Mouse (Mus musculus) cerebellum, postnatal 10 days (tissue): ENCODE measurements around the gene Il17ra.

ENCODE experiments used
- DNase-seq, 2 experiments: peaks; one replicate each; pipeline ENCODE4 v3.0.0; 2021; ENCODE audit warnings: mixed read lengths in 2 of 2

Gene Il17ra

DNA sequence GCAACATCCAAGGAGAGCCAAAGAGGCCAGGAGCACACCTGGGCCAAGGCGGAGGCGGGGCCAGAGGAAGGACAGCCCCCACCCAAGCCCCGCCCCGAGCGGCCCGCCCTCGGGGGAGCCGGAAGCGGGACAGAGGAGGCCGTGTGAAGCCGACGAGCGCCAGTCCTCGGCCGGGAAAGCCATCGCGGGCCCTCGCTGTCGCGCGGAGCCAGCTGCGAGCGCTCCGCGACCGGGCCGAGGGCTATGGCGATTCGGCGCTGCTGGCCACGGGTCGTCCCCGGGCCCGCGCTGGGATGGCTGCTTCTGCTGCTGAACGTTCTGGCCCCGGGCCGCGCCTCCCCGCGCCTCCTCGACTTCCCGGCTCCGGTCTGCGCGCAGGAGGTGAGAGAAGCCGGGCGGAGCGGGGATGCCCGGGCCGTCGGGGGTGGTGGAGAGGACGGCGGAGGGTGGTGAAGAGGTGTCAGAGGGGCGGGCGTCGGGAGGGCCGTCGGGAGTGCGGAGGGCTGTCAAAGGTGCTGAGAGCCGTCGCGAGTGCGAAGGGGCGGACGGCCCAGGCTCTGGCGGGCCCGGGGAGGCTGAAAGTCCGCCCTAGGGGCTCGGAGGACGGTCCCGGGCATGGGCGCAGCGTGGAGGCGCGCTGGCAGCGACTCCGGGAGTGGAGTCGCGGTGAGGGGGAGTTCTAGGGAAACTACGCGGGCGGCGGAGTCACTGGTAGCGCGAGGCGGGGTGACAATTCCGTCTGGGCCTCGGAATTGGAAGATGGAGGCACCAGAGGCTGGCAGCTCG lies at the start of gene Il17ra:
Gene Il17ra (plus strand): TSS at position 162 of the 786 bp plus-strand sequence.
- DNase-seq, result peak; percentile 76 to 78

DNA sequence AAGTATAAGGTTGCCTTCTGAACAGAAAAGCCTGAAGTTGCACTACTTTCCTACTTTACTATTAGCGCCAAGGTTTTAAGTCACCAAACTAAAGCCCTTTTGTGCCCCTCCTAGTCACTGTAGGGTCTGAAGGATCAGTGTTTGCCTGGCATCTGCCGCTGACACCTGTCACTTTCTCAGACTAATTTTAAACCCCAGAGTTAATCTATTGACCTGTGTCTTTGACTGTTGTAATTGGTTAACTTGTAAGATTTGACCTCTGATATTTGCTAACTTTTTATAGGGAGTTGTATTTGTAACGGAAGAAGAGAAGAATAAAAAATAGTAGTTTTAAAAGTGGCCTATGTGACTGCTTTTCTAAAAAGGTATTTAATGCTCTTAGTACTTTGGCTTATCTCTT lies 24.9 kb upstream of the Il17ra start:
- no peak for DNase-seq

DNA sequence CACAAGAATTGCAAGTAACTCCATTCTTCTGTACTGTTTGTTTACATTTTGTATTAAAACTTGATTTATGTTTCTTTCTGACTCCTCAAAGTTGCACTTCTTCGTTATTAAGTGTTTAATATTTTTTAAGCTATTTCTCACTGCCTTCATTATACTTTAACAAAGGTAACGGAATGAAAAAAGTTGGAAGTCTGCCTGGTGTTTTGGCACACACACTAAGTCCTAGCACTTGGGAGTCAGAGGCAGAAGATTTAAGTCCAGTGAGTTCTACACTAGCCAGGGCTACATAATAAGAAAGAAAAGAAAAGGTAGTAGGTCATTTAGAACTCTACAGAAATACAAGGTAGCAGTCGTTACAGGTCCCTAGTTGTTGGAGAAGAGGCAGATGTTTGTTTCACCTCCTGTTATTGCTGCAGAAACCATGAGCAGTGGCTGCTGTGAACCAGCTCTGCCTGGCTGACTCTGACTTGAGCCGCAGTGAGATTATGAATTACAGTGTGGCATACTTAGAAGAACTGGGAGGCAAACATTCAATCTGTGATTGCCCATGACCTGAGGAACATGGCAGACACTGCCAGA lies 20.8 kb upstream of the Il17ra start:
- DNase-seq, result peak in 1 of 2 experiments; percentile 15

DNA sequence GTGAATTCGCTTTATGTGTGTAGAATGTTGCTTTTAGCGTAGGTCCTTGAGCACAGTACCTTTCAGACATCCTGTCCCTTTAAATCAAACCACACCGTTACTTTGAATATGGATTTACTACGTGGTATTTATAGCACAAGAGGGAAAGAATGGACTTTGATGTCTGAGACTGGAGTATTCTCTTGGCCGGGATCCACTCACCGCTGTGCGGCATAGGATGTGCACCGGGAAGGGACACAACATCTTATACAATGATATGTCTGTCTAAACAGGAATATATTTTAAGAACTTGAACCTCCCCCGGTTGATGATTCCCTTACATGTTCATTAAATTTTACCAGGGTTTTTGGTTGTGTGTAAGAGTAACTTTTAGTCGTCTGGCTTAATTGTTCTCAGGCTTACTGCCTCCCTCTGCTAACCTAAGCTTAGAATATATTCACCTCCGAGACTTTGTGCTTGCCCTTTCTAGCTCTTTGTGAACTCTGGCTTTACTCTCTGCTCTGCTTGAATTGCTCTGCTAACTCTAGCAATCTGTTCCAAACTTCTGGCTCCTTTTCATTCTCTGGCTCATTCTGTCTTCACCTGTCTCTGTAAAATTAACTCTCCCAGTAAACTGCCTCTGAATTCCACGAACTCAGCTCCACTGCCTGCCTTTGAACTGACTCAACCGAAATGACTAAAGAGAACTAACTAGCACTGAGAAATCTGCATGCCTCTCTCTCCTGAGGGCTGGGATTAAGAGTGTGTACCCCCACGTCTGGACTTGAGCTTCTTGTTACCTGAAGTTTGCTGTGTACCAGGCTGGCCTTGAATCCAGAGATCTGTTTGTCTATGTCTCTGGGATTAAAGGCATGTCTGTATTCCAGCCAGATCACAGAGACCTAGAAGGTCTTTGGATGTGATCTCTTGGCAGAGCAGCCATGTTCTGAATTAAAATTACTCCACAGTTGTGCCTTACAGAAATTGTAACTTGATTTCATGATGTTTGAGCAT lies 19.4 kb upstream of the Il17ra start:
- DNase-seq, result peak in 1 of 2 experiments; percentile 13

DNA sequence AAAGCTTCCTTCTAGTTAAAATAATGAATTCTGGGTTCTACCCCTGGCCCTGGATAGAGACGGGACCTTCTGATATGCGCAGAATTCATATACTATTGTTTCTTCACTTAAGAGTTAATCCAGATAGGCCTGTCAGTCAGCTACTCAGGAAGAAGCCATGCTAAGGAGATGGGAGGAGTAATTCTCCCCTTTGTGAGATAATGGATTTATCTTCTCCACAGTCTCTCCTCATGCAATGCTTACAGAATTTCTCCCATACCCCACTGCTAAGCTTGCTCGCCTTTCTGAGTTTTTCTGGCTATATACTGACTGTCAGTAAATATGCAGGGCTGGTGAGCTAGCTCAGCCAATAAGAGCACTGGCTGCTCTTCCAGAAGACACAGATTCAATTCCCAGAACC lies 12.8 kb upstream of the Il17ra start:
- DNase-seq, result no peak

DNA sequence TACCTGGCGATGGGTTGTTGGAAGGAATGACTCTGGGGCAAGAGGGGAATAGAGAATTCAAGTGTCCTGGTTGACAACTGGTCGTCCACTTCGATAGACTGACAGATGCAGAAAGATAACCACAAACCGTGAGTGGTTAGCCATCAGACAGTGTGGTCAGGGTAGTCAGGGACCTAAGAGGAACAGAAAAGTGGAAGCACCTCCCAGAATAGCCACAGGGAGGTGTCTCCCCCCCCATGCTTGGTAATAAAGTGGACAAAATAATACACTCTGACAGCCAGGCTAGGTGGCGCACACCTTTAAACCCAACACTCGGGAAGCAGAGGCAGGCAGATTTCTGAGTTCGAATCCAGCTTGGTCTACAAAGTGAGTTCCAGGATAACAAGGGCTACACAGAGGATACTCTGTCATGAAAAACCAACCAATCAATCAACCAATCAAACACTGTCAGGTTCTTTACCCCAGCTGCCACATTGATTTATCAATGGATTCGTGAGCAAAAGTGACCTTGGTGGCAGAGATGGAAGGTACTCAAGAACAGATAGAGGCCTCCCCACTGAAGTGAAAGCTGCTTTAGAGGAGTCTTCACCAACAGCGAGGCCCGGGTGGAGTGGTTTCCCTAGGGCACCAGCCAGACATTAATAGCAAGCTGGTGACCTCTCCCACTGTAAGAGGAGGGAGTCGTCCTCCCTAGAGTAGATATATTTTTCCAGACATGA lies 10.5 kb upstream of the Il17ra start:
- DNase-seq, result no peak

DNA sequence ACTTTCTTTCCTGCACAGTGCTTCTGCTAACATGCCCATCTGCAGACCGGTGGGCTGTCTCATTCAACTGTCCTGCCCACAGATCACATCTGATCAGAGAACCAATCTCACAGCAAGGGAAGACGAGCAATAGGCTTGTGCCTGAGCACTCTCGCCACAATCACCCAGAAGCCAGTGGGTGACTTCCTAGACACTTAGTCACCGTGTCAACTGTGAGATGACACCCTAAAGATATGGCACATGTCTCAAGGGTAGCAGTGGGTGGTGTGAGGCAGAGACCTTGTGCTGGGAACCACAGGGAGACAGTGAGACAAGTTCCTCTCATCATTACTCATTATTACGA lies 10.0 kb upstream of the Il17ra start:
- DNase-seq, result no peak

DNA sequence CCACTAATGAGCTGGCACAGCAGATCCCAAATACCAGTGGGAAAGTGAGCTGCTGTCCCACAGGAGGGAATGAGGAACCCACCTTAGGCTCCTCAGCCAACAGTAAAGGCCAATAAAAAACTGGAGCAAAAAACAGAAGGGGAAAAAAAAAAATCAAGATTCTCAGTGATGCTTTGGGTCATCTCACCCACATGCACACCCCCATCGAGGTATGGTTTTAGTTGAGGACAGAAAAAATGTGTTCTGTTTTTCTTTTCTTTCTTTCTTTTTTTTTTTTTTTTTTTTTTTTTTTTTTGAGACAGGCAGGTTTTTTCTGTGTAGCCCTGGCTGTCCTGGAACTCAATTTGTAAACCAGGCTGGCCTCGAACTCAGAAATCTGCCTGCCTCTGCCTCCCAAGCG lies 9.5 kb upstream of the Il17ra start:
- no peak for DNase-seq

DNA sequence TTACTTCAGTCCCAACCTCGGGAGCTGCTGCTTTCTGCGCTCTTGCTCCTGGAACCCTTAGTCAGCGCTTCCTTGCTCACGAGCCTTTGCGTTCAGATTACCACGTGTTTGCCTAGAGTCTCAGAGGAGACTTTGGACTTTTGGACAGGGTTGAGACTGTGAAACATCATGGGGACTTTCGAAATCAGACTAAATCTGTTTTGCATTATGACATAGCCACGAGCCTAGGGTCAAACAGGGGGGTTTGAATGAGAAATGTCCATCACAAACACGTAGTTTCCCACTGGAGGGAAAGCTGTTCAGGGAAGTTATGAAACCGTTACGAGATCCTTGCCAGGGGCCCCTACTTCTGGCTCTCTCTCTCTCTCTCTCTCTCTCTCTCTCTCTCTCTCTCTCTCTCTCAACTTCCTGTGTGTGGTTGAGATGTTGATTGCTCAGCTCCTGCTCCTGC lies 8.4 kb upstream of the Il17ra start:
- DNase-seq, result no peak

DNA sequence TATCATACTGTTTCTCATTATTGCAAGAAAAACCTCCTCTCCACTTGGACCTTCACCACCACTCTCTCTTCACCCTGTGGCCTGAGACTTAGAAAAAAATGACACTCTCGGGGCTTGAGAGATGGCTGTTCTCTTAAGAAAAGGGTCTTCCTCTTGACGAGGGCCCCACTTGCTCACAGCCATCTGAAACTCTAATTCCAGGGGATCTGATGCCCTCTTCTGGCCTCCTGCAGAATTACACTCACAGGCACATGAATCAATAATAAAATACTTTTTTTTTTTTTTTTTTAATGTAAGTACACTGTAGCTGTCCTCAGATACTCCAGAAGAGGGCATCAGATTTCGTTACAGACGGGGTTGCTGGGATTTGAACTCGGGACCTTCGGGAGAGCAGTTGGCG lies 6.0 kb upstream of the Il17ra start:
- no peak for DNase-seq

DNA sequence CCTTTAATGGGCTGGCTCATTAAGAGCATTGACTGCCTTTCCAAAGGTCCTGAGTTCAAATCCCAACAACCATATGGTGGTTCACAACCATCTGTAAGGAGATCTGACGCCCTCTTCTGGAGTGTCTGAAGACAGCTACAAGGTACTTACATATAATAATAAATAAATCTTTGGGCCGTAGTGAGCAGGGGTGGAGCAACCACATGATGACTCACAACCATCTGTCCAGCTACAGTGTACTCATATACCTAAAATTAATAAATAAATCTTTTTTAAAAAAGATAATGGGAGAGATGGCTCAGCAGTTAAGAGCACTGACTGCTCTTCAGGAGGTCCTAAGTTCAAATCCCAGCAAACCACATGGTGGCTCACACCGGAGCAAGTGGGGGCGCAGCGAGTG lies 5.3 kb upstream of the Il17ra start:
- no peak for DNase-seq

DNA sequence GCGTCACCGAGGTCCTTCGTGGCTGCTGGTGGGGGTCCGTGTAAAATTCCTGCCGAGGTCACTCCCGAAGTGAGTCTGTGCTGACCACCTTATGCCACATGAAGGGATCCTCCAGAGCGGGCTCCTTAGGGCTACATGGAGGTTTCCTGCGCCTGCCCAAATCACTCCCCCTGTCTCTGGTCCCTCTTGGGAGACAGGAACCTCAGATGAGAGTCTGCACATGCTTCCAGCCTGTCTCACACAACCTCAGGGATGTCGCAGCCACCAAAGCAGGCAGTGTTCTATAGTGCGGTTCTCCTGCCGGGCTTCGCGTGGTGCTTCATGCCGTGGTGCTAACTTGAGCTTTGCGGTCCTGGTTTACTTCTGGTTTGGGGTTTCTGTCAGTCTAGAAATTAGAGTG lies 1.8 kb upstream of the Il17ra start:
- no peak for DNase-seq

DNA sequence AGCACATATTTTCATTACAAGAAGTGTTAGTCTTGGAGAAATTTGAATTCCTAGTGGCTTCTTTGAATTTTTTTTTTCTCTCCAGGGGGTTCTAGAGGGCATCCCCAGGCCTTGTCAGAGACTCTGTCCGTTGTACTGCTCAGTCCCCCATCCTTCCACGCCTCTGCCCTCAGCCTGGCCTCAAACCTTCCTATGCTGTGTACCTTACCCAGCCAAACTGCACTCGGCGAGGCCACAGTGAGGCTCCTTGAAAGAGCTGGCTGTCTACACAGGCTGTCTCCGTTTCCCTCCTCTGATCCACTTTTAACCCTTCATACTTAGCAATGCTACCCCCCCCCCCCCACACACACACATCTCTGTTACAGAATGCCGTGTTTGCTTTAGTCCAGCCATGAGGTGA lies 796 bp upstream of the Il17ra start:
- DNase-seq, result no peak

DNA sequence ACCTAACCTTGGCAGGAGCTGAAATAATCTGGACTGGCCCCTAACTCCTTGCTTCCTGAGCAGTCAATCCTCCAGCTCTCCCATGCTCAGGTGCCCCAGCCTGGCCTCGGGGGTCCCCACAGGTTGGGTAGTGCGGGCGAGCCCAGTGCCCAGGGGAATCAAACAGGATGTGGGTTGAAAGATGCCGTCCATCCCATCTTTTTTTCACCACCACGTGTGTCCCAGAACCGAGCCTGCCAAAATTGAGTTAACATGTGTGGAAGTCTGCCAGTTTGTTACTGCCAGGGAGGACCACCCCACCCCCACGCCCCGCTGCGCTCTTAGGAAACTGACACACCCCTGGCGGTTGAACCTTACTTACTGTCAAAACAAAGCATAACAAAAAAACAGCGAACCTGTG lies 837 bp downstream of the Il17ra start:
- DNase-seq, result peak; percentile 52 to 54

DNA sequence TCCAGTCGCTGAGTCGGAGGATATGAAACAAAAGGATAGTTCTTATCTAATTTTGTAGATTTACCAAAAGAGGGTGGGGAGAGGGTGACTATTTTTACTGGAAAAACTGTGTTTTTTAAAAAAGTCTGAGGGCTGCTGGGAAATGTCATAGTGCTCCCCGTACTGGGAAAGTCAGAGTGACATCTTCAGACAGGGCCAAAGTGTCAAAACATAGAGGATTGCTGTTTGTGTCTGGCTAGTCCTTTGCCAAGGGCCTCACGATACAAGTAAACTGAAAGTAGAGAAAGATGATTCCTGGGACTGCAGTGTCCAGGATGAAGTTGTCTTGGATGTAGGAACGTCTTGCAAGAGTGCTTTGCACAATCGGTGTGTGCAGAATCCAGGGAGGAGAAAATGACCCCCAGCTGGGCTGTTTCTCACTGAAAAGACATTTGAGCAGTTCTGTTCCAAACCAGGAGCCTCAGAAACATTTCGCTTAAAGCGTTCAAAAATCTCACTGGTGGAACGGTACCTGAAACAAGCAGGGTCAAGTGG lies 1.4 kb downstream of the Il17ra start:
- DNase-seq, result peak in 1 of 2 experiments; percentile 12

DNA sequence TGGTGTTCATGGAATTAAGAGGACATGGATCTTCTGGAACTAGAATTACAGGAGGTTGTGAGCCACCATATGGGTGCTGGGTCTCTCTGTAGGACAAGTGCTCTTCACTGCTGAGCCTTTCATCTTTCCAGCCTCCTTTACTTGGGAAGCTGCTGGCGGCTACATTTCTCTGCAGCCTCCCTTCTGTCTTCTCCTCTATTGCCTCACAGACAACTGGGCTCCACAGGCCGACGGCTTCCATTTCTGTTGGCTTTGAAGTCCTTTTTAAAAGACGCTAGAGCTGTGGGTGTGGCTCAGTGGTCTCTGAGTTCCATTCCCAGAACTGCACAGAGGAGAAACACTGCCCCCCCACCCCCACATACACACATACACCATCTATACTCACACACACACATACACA lies 2.3 kb downstream of the Il17ra start:
- DNase-seq, result no peak

DNA sequence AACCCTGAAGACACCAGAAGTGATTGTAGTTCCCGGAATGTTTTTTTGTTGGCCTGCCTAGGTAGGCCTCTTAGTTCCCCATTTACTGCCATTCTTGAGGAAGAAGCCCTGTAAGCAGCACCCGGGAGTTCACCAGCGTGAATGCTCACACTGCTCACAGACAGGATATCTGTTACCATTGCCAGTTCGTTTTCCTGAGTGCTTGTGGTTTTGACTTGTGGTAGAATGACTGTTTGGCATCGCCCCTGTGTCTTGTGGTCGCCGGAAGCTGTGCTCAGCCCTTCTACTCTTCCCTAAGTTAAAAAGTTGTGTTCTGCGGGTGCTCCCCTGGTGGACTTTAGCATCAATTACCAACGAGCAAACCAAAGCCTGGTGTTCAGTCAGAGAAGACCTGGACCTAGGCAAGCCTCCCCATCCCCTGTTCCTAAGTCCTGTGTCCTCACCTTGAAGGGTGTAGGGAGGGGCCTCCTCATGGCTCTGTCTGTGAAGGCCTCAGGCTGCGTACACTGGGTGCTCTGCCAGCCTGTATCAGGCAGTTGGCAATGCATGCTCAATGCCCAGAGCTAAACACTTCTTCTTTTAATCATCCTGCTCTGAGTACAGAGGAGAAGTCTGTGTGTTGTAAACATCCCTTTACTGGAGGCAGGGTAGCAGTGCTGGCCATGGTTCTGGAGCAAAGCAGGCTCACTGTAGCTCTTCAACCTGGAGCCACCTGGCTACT lies 3.7 kb downstream of the Il17ra start:
- DNase-seq, result no peak

DNA sequence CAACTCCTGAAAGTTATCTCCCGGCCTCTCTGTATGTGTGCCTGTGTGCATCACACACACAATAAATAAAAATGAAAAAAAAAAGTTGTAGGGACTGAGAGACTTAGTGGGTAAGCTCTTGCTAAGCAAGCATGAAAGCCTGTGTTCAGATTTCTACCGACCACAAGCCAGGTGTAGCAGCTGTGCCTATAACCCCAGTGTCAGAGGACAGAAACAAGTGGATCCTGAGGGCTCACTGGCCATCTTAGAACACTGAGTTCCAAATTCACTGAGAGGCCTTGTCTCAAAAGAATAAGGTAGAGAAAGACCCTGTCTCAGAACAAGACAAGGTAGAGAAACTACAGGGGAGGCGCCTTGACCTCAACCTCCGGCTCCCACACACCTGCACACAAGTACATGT lies 5.2 kb downstream of the Il17ra start:
- no peak for DNase-seq

DNA sequence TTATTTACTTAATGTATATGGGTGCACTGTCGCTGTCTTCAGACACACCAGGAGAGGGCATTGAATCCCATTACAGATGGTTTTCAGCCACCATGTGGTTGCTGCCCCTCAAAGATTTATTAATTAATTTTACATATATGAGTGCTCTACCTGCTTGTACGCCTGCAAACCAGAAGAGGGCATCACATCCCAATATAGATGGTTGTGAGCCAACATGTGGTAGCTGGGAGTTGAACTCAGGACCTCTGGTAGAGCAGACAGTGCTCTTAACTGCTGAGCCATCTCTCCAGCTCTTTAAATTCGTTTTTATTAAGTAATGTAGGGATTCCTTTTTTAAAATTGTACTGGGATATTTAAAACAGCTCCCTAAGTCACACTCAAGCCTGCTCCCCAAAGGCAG lies 6.2 kb downstream of the Il17ra start:
- no peak for DNase-seq

DNA sequence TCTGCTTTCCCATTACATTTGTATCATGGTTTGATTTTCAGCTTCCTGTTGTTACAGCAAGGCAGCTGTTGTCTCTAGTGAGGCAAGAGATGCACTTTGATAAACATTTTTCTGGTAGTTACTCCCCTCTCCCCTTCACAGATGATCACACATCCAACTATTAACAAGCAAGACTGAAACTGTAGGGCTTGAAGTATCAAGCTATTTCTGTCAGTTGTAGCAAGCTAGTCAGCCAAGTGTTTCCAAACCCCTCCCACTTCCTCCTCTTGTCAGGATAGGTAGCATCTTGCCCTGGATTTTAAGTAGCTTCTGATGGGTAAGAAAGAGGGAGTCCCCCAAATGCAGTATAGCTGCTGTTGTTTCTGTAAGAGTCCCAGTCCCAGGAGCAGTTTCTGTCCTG lies 6.7 kb downstream of the Il17ra start:
- no peak for DNase-seq

DNA sequence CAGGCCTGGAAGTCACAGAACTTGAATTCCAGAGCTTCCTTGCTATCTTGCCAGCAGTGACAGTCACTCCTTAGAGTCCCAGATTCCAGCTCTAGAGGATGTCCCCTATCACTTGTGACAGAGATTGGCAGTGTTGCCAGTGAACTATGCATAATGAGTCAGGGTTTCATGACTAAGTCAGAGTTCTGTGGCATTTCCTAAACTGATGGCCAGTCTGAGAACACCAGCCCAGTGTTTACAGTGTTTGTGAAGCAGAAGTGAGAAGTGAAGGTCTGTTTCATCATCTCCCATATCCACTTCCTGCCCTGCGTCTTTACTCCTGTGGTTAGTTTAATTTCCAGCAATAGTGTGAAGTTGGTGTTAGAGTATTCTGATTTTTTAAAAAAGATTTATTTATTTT lies 7.6 kb downstream of the Il17ra start:
- no peak for DNase-seq

DNA sequence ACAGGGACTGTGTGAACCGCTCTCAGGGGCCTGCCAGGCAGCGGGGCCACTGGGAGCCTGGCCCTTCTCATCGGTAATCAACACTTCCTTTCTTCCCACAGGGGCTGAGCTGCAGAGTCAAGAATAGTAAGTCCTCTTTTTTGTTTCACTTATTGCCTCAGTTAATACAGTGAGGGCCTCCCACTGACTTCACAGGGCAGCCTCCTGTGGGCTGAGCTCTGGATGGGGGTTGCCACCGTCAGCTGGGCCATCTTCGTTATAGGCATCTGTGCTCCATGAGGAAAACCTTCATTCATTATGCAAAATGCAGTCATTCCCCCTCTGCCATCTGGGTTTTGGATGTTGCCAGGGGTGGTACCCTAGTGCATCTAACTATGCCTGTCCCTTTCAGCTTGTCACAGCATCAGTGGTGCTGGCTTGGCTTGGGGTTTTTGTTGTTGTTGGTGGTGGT lies 9.0 kb downstream of the Il17ra start:
- peak; percentile 27 to 53 for DNase-seq
